Mouse (Mus musculus) heart, adult 11 months (tissue): ENCODE data around the gene Abhd12b.

Experiments used
- DNase-seq: peaks from one replicate; pipeline ENCODE4 v3.0.0; 2022

Gene Abhd12b

DNA sequence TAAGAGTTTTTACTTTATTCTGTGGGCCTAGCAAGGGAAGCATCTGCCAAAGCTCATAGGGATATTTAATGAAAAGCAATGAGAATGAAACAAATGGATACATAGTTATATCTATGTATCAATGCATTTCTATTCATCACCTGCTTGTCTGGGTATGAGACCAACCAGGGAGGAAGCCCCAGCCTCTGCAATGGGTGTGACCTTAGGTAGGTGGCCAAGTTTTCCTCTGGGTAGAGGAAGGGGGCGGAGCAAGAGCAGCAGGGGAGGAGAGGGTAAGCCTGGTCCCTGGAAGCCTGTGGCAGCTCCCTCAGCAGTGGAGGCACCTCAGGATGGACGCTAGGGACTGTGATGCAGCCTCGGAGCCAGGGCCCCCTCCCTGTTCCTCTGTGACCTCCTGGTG is at the start of gene Abhd12b:
Gene Abhd12b (plus strand): TSS at position 301 of the 400 bp plus-strand sequence.
- no peak for DNase-seq

DNA sequence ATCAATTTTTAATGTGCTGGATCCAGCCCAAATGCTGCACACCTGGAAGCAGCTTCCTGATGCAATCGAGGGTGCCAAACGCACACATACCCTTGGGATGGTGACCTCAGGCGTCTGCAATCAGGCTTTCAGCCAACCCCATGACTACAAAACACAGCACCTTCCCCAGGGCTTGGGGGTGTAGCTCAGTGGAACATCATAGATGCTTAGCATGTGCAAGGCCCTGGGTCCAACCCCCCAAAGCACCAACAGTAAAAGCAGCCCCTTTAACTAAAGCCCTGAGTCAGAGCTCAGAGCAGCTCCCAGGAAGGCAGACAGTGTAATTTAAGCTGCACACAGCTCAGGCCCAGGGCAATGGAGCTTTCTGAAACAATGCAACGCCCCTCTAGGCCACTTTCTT is 49.7 kb upstream of the Abhd12b start:
- DNase-seq, result peak; percentile 92

- no peak for DNase-seq
Measured at GRCm38 (mm10) chr12:70104776-70105420, 49.0 kb upstream of the Abhd12b start.

GRCm38 (mm10) chr12:70105885-70106284 is 48.1 kb upstream of the Abhd12b start:
- DNase-seq, result no peak

GRCm38 (mm10) chr12:70106508-70106907 is 47.4 kb upstream of the Abhd12b start:
- peak; percentile 73 for DNase-seq

- DNase-seq, result no peak
Measured at GRCm38 (mm10) chr12:70108104-70108503, 45.8 kb upstream of the Abhd12b start.

DNA sequence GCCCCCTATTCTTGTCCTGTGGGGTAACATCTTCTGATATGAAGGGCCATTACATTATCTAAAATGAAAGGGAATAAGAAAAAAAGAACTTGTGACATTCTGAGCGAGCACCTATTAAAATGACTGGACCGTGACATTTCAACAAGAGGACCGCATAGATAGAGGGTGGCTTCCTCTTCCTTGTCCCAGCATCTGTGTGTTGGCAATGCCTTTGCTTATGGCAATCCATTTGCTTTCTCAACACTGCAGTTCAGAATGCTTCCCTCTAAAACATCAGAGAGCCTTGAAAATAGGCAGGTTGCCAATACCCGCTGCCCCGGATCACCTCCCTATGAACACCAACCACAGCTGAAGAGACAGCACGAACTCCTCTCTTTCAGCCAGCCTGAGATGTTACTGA is 44.0 kb upstream of the Abhd12b start:
- peak; percentile 75 for DNase-seq

DNA sequence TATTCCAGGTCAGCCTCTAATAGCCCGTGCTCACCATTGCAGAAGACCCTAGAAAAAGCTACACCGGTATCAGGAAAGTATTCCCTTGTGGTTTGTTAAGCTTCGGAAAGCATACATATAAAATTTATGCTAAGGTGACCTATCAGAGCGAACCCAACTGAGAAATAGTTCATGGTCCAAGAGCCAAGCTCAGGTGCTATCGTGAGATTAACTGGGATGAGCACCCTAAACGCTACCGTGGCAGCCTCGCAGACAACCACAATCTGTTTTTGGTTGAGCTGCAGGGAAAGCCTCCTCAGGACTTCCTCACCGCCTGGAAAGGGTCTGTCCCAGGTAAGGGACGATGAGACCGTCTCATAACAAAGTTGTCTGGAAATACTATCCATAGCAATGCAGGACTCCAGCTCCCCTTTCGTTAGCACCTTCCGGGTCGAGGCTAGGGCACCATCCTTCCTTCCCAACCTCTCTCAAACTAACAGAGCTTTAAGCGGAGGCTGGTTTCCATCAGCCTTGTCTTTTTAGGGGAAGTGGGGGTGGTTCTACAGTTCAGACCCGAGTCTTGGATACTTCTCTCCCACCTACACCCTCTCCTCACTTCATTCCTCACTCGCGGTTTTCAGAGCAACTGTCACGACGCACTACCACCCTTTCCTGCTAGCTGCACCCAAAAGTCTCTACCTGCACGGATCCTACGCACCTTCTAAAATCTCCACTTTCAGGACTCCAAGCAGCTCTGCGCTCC is 43.4 kb upstream of the Abhd12b start:
- peak; percentile 81 for DNase-seq

- DNase-seq, result no peak
Measured at GRCm38 (mm10) chr12:70111117-70111366, 42.9 kb upstream of the Abhd12b start.

GRCm38 (mm10) chr12:70111367-70112089 is 42.4 kb upstream of the Abhd12b start:
- DNase-seq, result peak; percentile 99

DNA sequence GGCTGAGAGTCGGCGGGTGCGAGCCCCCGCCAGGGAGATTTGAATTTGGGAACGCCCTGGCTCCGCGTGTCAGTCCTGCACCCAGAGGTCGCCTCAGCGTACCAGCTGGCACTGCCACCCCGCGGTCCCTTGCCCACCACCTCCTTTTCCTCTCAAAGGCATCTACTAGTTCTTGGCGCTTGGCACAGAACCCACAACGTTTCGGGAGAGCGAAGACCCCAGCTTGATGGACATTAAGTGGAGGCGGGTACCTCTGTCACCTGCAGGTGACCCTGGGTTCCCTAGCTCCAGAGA is 41.9 kb upstream of the Abhd12b start:
- no peak for DNase-seq

GRCm38 (mm10) chr12:70113351-70113750 is 40.6 kb upstream of the Abhd12b start, which contains the start of gene Nin:
Gene Nin, minus strand, starts transcription at chr12:70113717.
- peak; percentile 85 for DNase-seq

DNA sequence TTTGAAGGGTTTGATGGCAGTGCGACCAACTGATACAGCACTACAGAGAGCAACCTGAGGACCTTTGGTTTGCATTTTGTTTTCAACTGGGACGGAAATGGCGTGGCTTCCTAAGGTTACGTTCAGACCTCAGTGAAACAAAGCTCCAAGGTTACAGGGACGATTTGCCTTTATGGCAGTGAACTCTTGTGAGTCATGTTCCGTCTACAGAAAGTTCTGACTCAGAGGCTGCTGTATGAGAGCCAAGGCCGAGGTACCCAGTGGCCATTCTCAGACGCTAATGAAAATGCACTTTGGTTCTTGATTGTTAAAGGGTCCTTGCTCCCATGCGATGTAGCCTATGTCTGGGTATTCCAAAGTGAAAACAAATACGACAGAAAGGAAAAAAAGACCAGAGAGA is 36.8 kb upstream of the Abhd12b start:
- DNase-seq, result no peak

DNA sequence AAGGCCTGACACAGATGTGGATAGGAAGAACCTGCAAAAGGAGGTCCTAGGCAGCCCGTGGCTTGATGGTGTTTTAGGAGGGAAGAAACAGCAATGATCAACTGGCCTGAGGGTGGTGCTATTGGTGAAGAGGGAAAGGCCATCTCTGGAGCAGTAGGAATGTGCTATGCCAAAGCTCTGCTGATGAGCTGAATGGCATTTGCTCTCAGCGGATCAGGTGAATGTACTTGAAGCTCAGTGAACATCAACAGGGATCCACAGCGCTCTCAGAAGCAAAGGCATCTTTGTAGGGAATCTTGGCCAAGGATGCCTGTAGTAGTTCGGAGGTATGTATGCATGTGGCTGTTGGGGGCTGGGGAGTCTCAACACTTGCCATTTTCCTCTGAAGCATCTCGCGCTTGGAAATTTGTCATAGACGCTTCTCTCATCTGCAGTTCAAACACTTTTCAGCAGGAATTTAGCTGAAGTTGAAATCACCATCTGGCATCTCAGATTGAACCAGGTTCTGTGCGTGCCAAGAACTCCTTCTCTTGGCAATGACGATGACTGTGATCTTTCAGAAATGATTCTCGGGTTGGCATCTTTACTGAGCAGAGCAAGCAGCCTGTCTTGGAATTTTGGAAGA is 35.1 kb upstream of the Abhd12b start:
- DNase-seq, result peak; percentile 61

- DNase-seq, result peak; percentile 79
Measured at GRCm38 (mm10) chr12:70119552-70119951, 34.4 kb upstream of the Abhd12b start.

GRCm38 (mm10) chr12:70126626-70127025 is 27.3 kb upstream of the Abhd12b start:
- DNase-seq, result no peak

GRCm38 (mm10) chr12:70129105-70129504 is 24.8 kb upstream of the Abhd12b start:
- peak; percentile 89 for DNase-seq

DNA sequence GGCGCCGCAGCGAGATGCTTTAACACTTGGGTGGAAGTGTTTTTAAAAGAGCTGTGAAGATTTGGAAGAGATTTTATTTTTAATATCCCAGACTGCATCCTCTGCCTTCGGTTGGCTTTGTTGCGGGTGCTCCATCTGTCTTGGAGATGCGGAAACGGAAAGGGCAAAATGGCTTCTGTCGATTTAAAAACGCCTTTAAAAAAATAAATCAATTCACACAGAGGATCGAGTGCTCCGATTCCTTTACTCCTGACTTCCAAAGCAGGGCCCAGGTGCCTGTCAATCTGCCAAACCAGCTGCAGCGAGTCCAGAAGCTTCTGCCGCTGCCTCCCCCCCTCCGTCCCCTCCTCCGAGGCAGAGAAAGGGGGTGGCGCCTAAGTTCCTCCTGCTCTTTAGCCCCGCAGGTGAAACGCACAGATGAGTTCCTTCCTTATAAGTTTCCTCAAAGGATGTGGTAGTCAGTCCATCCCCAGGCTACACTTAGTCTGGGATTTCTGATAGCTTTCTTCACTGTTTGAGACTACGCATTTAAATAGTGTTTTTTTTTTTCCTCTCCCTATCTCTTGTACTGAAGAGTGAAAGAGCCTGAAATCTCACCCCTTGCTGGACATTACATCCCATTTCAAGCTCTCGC is 22.8 kb upstream of the Abhd12b start:
- DNase-seq, result no peak

DNA sequence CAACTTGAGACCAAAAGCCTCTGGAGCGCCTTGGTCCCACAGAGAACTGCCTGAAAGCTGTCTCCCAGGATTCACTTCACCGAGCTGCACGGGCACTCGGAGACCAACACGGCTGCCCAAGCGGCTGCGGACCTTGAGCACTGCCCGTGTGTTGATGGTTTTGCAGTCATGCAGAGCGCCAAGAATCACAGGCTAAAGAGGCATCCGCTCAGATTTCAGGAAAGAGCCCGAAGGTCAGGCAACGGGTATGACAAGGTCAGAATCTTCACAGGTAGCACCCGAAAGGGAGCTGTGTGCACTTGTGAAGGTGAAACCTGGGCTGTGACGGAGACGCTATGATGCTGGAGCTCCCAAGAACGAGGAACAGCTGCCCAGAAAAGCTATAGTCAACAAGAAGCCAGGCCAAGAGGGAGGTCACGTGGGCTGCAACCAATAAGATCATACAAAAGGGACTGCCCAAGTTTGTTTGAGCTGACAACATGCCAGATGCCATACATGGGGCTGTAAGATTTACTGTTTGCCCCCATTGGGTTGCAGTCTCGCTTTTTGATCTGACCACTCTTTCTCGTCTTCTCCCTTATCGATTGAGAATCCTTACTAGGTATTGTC is 19.2 kb upstream of the Abhd12b start:
- no peak for DNase-seq

GRCm38 (mm10) chr12:70136185-70136756 is 17.7 kb upstream of the Abhd12b start:
- no peak for DNase-seq

GRCm38 (mm10) chr12:70137095-70137494 is 16.8 kb upstream of the Abhd12b start:
- DNase-seq, result no peak

GRCm38 (mm10) chr12:70137626-70138025 is 16.3 kb upstream of the Abhd12b start:
- DNase-seq, result no peak

- DNase-seq, result no peak
Measured at GRCm38 (mm10) chr12:70139871-70140270, 14.1 kb upstream of the Abhd12b start.
